Mouse (Mus musculus) brain, adult 2 months (tissue): ENCODE measurements around the gene Clec4b1.
"Not testable (repeated sequence)": the region's sequence is repeated elsewhere in the genome, so short reads cannot be mapped to it uniquely, and the experiment has no call there.

ENCODE experiments used
- DNase-seq: peaks from one replicate; pipeline ENCODE4 v3.0.0; 2011; ENCODE audit warnings: low read depth, low spot score

Clec4b1 gene

DNA sequence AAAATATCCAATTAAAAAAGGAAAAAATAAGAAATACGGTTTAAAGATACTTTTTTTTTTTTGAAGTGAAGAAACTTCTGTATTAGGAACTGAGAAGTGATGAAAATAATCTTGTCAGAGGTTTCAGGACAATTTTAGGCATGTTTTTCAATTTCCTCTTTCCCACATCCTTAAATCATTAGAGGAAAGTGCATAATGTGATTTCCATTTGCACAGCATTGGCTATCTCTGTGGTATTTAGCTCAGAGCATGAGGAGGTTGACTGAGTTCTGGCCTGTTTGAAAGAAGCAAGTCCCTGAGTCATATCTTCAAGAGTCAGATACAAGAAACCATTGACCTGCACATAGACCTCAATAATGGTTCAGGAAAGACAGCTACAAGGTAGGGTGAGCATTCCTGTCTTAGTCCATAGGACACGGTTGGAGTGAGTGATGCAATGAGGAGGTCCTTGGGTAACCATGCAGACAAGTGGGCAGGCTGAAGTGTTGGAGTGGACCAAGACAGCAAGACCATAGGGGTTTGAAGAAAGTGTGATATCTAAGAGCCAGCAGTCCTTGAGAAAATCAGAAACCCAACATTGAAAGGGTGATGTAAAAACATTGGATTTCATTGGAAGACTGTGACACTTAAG, at the start of gene Clec4b1:
Clec4b1 (plus strand) TSS at position 221 of the 631 bp plus-strand sequence.
- DNase-seq = no peak

DNA sequence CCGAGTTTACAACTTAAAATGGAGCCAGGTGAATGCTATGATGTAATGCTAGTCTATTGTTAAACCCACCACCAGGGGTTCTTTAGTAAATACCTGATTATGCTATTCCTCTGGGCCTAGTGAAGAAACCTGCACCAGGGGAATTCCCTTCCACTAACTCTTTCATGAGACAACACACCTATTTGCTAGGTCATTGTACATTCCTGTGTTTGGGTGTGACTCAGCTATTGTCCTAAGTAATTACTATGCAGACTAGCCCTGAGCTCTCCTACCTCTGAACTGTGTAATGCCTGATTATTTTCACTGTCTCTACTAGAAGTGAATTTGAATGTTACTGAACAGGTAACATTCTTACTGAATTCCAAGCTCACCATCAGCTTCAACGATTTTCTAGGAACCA, 45.1 kb upstream of the Clec4b1 start:
- not testable (repeated sequence) for DNase-seq

DNA sequence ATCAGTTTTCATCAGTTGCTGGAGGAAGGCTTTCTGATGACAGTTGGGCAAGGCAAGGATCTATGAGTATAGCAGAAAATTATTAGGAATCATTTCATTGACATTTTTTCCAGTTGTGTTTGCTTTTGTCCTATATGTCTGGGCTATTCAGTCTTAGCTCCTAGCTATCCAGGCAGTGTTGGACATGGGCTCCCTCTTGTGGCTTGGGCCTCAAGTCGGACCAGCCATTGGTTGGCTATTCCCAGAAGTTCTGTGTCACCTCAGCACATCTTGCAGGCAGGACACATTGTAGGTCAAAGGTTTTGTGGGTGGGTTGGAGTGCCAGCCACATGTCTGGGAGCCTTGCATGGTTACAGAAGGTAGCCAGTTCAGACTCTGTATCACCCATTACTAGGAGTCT, 44.2 kb upstream of the Clec4b1 start:
- DNase-seq = peak; percentile 8

DNA sequence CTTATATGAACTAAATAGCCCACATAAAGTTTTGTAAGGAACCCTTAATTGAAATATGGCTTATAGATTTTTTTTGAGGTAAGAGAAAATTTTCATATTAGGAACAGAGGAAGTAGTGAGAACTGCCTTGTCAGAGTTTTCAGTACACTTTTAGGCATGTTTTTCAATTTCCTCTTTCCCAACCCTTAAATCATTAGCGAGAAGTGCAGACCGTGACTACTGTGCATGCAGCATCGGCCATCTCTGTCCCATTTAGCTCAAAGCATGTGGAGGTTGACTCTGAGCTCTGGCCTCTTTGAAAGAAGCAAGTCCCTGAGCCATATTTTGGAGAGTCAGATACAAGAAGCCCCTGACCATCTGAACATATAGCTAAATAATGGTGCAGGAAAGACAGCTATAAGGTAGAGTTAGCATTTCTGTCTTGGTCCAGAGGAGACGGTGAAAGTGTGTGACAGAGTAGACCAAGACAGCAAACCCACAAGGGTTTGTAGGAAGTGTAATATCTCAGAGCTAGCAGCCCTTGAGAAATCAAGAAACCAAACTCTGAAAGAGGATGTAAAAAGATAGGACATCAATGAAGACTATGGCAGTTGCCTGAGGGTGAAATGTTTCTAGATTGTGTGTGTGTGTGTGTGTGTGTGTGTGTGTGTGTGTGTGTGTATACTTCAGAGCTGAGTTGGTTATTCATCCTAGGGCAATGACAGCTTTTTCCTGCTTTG, 45.5 kb downstream of the Clec4b1 start:
- DNase-seq = no peak

DNA sequence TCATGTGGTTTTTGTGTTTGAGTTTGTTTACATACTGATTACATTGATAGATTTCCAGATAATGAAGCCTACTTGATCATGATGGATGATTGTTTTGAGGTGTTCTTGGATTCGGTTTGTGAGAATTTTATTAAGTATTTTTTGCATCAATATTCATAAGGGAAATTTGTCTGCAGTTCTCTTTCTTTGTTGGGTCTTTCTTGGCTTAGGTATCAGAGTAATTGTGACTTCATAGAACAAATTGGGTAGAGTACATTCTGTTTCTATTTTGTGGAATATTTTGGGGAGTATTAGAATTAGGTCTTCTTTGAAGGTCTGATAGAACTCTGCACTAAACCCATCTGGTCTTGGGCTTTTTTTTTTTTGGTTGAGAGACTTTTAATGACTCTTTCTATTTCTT, 56.4 kb downstream of the Clec4b1 start, which contains the start of gene Clec4a2:
Clec4a2 (plus strand) TSS at position 301 of the 400 bp plus-strand sequence.
- not testable (repeated sequence) for DNase-seq
